Mouse (Mus musculus) CH12.LX (cell line): Measurements from ENCODE around the gene Abr. TPM values are rescaled to one million over a fixed set of nuclear protein-coding genes. Genes with fewer than 3 reads are reported as not detected.

Experiments
- DNase-seq: peaks from one replicate; pipeline ENCODE4 v3.0.0-alpha.2; 2013; ENCODE audit errors: extremely low read depth
- H3K27ac ChIP-seq: 2 replicates; pipeline ENCODE4 v1.5.1; 2012; ENCODE audit warnings: low read depth, mild to moderate bottlenecking, control low read depth, moderate library complexity; ENCODE audit not compliant: insufficient read depth
- H3K27me3 ChIP-seq: replicated peaks from 2 replicates; pipeline ENCODE3; 2012; ENCODE audit warnings: inconsistent platforms
- H3K36me3 ChIP-seq, 2 experiments: replicated peaks in 1 of 2; 2 replicates each; pipeline versions ENCODE3 to v1.6.1; 2012; ENCODE audit warnings: inconsistent platforms in 1 of 2, low read length in 1 of 2, mild to moderate bottlenecking in 1 of 2, mixed read lengths in 1 of 2, moderate library complexity in 1 of 2; ENCODE audit not compliant: control insufficient read depth in 1 of 2, insufficient read depth in 1 of 2
- H3K4me1 ChIP-seq, 2 experiments: 2 replicates each; pipeline ENCODE4 v1.6.1; 2012; ENCODE audit warnings: inconsistent platforms in 1 of 2, moderate library complexity in 1 of 2; ENCODE audit not compliant: insufficient read depth in 2 of 2, control insufficient read depth in 1 of 2
- H3K4me2 ChIP-seq: 2 replicates; pipeline ENCODE4 v1.6.1; 2012; ENCODE audit warnings: low read depth, mild to moderate bottlenecking, control low read depth; ENCODE audit not compliant: poor library complexity, insufficient read depth, severe bottlenecking
- H3K4me3 ChIP-seq, 3 experiments: fragments of 150-350 bp in 1 of 3; sonication (generic) in 1 of 3; replicated peaks in 1 of 3; 2 replicates each; pipeline versions ENCODE3 to v1.5.1; 2011 to 2012; ENCODE audit warnings: low read depth in 2 of 3, low read length in 2 of 3, mild to moderate bottlenecking in 2 of 3, moderate library complexity in 2 of 3, control low read depth in 1 of 3, improper control_type of control experiment in 1 of 3, inconsistent platforms in 1 of 3, mixed read lengths in 1 of 3; ENCODE audit not compliant: poor library complexity in 1 of 3
- H3K79me2 ChIP-seq: replicated peaks from 2 replicates; pipeline ENCODE4 v1.6.1; 2012; ENCODE audit warnings: mild to moderate bottlenecking, moderate library complexity; ENCODE audit not compliant: control insufficient read depth, poor library complexity, insufficient read depth, severe bottlenecking; ENCODE audit errors: extremely low read depth
- H3K9ac ChIP-seq: 2 replicates; pipeline ENCODE4 v1.6.1; 2012; ENCODE audit warnings: low read depth, mild to moderate bottlenecking, control low read depth, moderate library complexity; ENCODE audit not compliant: insufficient read depth
- H3K9me3 ChIP-seq: replicated peaks from 2 replicates; pipeline ENCODE3; 2012; ENCODE audit warnings: low read length, inconsistent platforms, mixed read lengths
- BHLHE40 ChIP-seq: IDR thresholded peaks from 2 replicates; pipeline ENCODE4 v1.6.1; 2011; ENCODE audit warnings: mild to moderate bottlenecking, low read depth, low read length, improper control_type of control experiment
- CHD1 ChIP-seq: IDR thresholded peaks from 2 replicates; pipeline ENCODE4 v1.6.1; 2012; ENCODE audit warnings: low read depth, low read length, improper control_type of control experiment, inconsistent platforms
- CHD2 ChIP-seq: IDR thresholded peaks from 2 replicates; pipeline ENCODE4 v1.6.1; 2011; ENCODE audit warnings: low read length, improper control_type of control experiment
- CTCF ChIP-seq, 2 experiments: IDR thresholded peaks in 1 of 2; conservative IDR thresholded peaks in 1 of 2; 2 replicates each; pipeline ENCODE4 v1.5.1; 2011 to 2012; ENCODE audit warnings: low read depth in 2 of 2, low read length in 2 of 2, improper control_type of control experiment in 1 of 2, inconsistent platforms in 1 of 2, mild to moderate bottlenecking in 1 of 2, moderate library complexity in 1 of 2
- E2F4 ChIP-seq: IDR thresholded peaks from 2 replicates; pipeline ENCODE4 v1.6.1; 2011; ENCODE audit warnings: low read depth, low read length, improper control_type of control experiment; ENCODE audit not compliant: insufficient replicate concordance
- ELF1 ChIP-seq: IDR thresholded peaks from 2 replicates; pipeline ENCODE4 v1.6.1; 2014; ENCODE audit warnings: low read depth, mild to moderate bottlenecking, inconsistent platforms, low read length, improper control_type of control experiment
- EP300 ChIP-seq: IDR thresholded peaks from 2 replicates; pipeline ENCODE4 v1.6.1; 2011; ENCODE audit warnings: low read length, improper control_type of control experiment
- ETS1 ChIP-seq: conservative IDR thresholded peaks from 2 replicates; pipeline ENCODE4 v1.6.1; 2012; ENCODE audit warnings: low read depth, mild to moderate bottlenecking, inconsistent platforms, low read length, improper control_type of control experiment, moderate library complexity
- HCFC1 ChIP-seq: IDR thresholded peaks from 2 replicates; pipeline ENCODE4 v1.6.1; 2012; ENCODE audit warnings: low read depth, mild to moderate bottlenecking, inconsistent platforms, low read length, improper control_type of control experiment
- IRF4 ChIP-seq: IDR thresholded peaks from 2 replicates; pipeline ENCODE4 v1.6.1; 2014; ENCODE audit warnings: low read depth, mild to moderate bottlenecking, inconsistent platforms, low read length, improper control_type of control experiment
- MAFK ChIP-seq: IDR thresholded peaks from 2 replicates; pipeline ENCODE4 v1.6.1; 2011; ENCODE audit warnings: low read length, improper control_type of control experiment; ENCODE audit not compliant: insufficient replicate concordance
- MAZ ChIP-seq: IDR thresholded peaks from 2 replicates; pipeline ENCODE4 v1.6.1; 2012; ENCODE audit warnings: low read depth, mild to moderate bottlenecking, inconsistent platforms, low read length, improper control_type of control experiment, moderate library complexity
- MEF2A ChIP-seq: IDR thresholded peaks from 2 replicates; pipeline ENCODE4 v1.6.1; 2014; ENCODE audit warnings: low read depth, mild to moderate bottlenecking, inconsistent platforms, low read length, improper control_type of control experiment, borderline replicate concordance
- MXI1 ChIP-seq: IDR thresholded peaks from 2 replicates; pipeline ENCODE4 v1.6.1; 2011; ENCODE audit warnings: mild to moderate bottlenecking, low read depth, low read length, improper control_type of control experiment
- MYC ChIP-seq: IDR thresholded peaks from 2 replicates; pipeline ENCODE4 v1.6.1; 2011; ENCODE audit warnings: low read depth, mild to moderate bottlenecking, improper control_type of control experiment, low read length
- NRF1 ChIP-seq: IDR thresholded peaks from 2 replicates; pipeline ENCODE4 v1.6.1; 2014; ENCODE audit warnings: low read depth, mild to moderate bottlenecking, inconsistent platforms, low read length, improper control_type of control experiment, moderate library complexity
- PAX5 ChIP-seq: IDR thresholded peaks from 2 replicates; pipeline ENCODE4 v1.6.1; 2012; ENCODE audit warnings: low read length, inconsistent platforms, mixed read lengths
- POLR2A ChIP-seq: IDR thresholded peaks from 2 replicates; pipeline ENCODE4 v1.6.1; 2011; ENCODE audit warnings: low read depth, mild to moderate bottlenecking, improper control_type of control experiment, low read length
- RAD21 ChIP-seq: IDR thresholded peaks from 2 replicates; pipeline ENCODE4 v1.6.1; 2011; ENCODE audit warnings: low read depth, mild to moderate bottlenecking, low read length, improper control_type of control experiment, moderate library complexity
- RCOR1 ChIP-seq: conservative IDR thresholded peaks from 2 replicates; pipeline ENCODE4 v1.6.1; 2012; ENCODE audit warnings: low read depth, mild to moderate bottlenecking, inconsistent platforms, low read length, improper control_type of control experiment
- SIN3A ChIP-seq: IDR thresholded peaks from 2 replicates; pipeline ENCODE4 v1.6.1; 2012; ENCODE audit warnings: low read length, improper control_type of control experiment, inconsistent platforms
- SMC3 ChIP-seq: IDR thresholded peaks from 2 replicates; pipeline ENCODE4 v1.6.1; 2011; ENCODE audit warnings: low read depth, low read length, improper control_type of control experiment
- TBP ChIP-seq: conservative IDR thresholded peaks from 2 replicates; pipeline ENCODE4 v1.6.1; 2011; ENCODE audit warnings: low read depth, low read length, improper control_type of control experiment
- UBTF ChIP-seq: IDR thresholded peaks from 2 replicates; pipeline ENCODE4 v1.6.1; 2012; ENCODE audit warnings: low read depth, mild to moderate bottlenecking, inconsistent platforms, low read length, improper control_type of control experiment, moderate library complexity
- USF1 ChIP-seq: IDR thresholded peaks from 2 replicates; pipeline ENCODE4 v1.6.1; 2014; ENCODE audit warnings: low read depth, mild to moderate bottlenecking, inconsistent platforms, low read length, improper control_type of control experiment
- ZC3H11A ChIP-seq: IDR thresholded peaks from 2 replicates; pipeline ENCODE4 v1.6.1; 2012; ENCODE audit warnings: low read depth, mild to moderate bottlenecking, inconsistent platforms, low read length, improper control_type of control experiment
- ZKSCAN1 ChIP-seq: IDR thresholded peaks from 2 replicates; pipeline ENCODE4 v1.6.1; 2012; ENCODE audit warnings: low read depth, inconsistent platforms, low read length, improper control_type of control experiment, borderline replicate concordance
- ZNF384 ChIP-seq: IDR thresholded peaks from 2 replicates; pipeline ENCODE4 v1.6.1; 2012; ENCODE audit warnings: low read depth, low read length, improper control_type of control experiment, inconsistent platforms
- dilution Hi-C: fragments of 300-500 bp; cut with MboI; formaldehyde crosslinking; loops from 2 replicates; pipeline ENCODE4 v1.14.3; 2020; ENCODE audit warnings: low sequenced_read_pairs; ENCODE audit not compliant: extremely low pct_unique_long_range_greater_than_20kb, extremely low pct_ligation_motif_present
- in situ Hi-C: fragments of 300-500 bp; cut with MboI; formaldehyde crosslinking; loops from 3 replicates; pipeline ENCODE4 v1.14.3; 2019; ENCODE audit warnings: low sequenced_read_pairs, low pct_ligation_motif_present, low pct_unique_long_range_greater_than_20kb, mixed read lengths
- polyA plus RNA-seq: library from polyadenylated mRNA; unstranded; fragments of >175 nt; gene quantifications from 2 replicates; pipeline ENCODE4 v1.2.1, GENCODE M21; 2012; ENCODE audit warnings: low read depth; ENCODE audit not compliant: insufficient read length
- total RNA-seq, 2 experiments: library from RNA; depleted of rRNA; stranded (reverse); fragments of 300-350 nt in 1 of 2; fragments of >200 nt in 1 of 2; gene quantifications; 2 replicates each; pipeline ENCODE4 v1.2.3; 2012 to 2014

Abr gene
- total and polyA plus RNA-seq, 3 experiments: 21.0 to 49.5 (median 37.4) TPM

GRCm38 (mm10) chr11:76401398-76401797, 220.7 kb downstream of the Abr start:
- in situ Hi-C loops (loop anchor here (5.0 to 10.0 kb wide), 2 partner anchors 149 to 617 kb away; no protein-coding TSS in a partner anchor), dilution Hi-C loops (no loop called here)
- H3K4me3 ChIP-seq: no peak overlapping the region
- no peaks in the 10 kb centered on the region; the same call in 1 of the 2 replicates for H3K79me2 ChIP-seq
- no peaks in the 10 kb centered on the region for H3K9me3 ChIP-seq
- H3K4me2 ChIP-seq: no peak overlapping the region
- no peak overlapping the region for H3K9ac ChIP-seq
- H3K27me3 ChIP-seq: no peaks in the 10 kb centered on the region
- no peak overlapping the region for H3K27ac ChIP-seq
- TF ChIP-seq ZNF384 (no peak), POLR2A (no peak), PAX5 (no peak), BHLHE40 (no peak), CHD2 (no peak), ELF1 (no peak), E2F4 (no peak), MEF2A (no peak), MXI1 (no peak), ZKSCAN1 (no peak), HCFC1 (no peak), TBP (no peak), NRF1 (no peak), USF1 (no peak), CHD1 (no peak), ETS1 (no peak), UBTF (no peak), MAZ (no peak), MYC (no peak), SMC3 (no peak)
- TF ChIP-seq, all 38 proteins: peak for 0
- H3K36me3 ChIP-seq: no peaks in the 10 kb centered on the region
- DNase-seq: no peak
- peaks cover 6 to 34% of the 10 kb centered on the region in 2 experiments; a peak in 3 of 4 replicates for H3K4me1 ChIP-seq

- DNase-seq: peak; percentile 61
- H3K27me3 ChIP-seq: no peaks in the 10 kb centered on the region
- peak overlapping the region; percentile 98 for H3K4me2 ChIP-seq
- dilution Hi-C loops: no loop called here
- peak overlapping the region; percentile 70 to 87 (median 74) for H3K4me3 ChIP-seq
- peaks cover 0 to 25% of the 10 kb centered on the region in 2 experiments; a peak in 2 of 4 replicates for H3K4me1 ChIP-seq
- H3K9me3 ChIP-seq: no peaks in the 10 kb centered on the region
- H3K9ac ChIP-seq: peak overlapping the region; percentile 47
- no peak overlapping the region for H3K27ac ChIP-seq
- H3K36me3 ChIP-seq: no peaks in the 10 kb centered on the region
- in situ Hi-C loops: loop anchor here (5.0 to 10.0 kb wide), 2 partner anchors 147 to 615 kb away; no protein-coding TSS in a partner anchor
- no peaks in the 10 kb centered on the region; the same call in 1 of the 2 replicates for H3K79me2 ChIP-seq
- no peak for TF ChIP-seq MAZ
- no peak for TF ChIP-seq PAX5
- TF ChIP-seq MEF2A: 0 out of 2 replicates have a peak, but pooled peaks have one; percentile 7
- TF ChIP-seq SIN3A: peak; percentile 54; the same call in 1 of the 2 replicates
- peak; percentile 94 for TF ChIP-seq RAD21
- no peak for TF ChIP-seq RCOR1
- TF ChIP-seq TBP: 0 out of 2 replicates have a peak, but pooled peaks have one; percentile 23
- peak; percentile 61; the same call in 1 of the 2 replicates for TF ChIP-seq E2F4
- no peak for TF ChIP-seq ETS1
- TF ChIP-seq MXI1: no peak
- TF ChIP-seq ZC3H11A: peak; percentile 15; the same call in 1 of the 2 replicates
- peak; percentile 77 for TF ChIP-seq SMC3
- TF ChIP-seq CHD1: 0 out of 2 replicates have a peak, but pooled peaks have one; percentile 70
- TF ChIP-seq IRF4: no peak
- peak in 1 of 2 experiments; percentile 90; a peak in 3 of 4 replicates for TF ChIP-seq CTCF (conservative IDR thresholded peaks at IDR 0.05 in 1 of 2, IDR thresholded peaks at IDR 0.05 in 1 of 2; ENCODE audit: low read depth in 2 of 2, low read length in 2 of 2)
- TF ChIP-seq MAFK: no peak
- 0 out of 2 replicates have a peak, but pooled peaks have one; percentile 49 for TF ChIP-seq MYC
- 0 out of 2 replicates have a peak, but pooled peaks have one; percentile 4 for TF ChIP-seq EP300
- TF ChIP-seq, all 38 proteins: peak for 11
Observed at GRCm38 (mm10) chr11:76399587-76400330, 222.4 kb downstream of the Abr start.
